Comparison of ENCODE assay signal across 8 mouse cellular contexts in genomic region chr7:70325381-70325780, GRCm38 (mm10). TPM values are rescaled to one million over a fixed set of nuclear protein-coding genes. Genes with fewer than 3 reads are reported as not detected.
DNase-seq lines count a peak whose midpoint lies in the region; ATAC-seq and TF ChIP-seq lines count a peak whose summit lies in the region.

No protein-coding gene starts in this region.

- no peak for ATAC-seq in heart, embryonic 13.5 days (ENCODE audit: extremely low read depth, insufficient number of reproducible peaks, low FRiP score, low TSS enrichment)
- ATAC-seq in heart, postnatal 0 days (ENCODE audit: insufficient read depth, low read depth): no peak
- ATAC-seq in midbrain, embryonic 14.5 days (ENCODE audit: low FRiP score, low TSS enrichment): no peak; the same call in 1 of the 2 replicates

- H3K4me1 ChIP-seq in heart, embryonic 13.5 days: peaks cover 11% of the 10 kb centered on the region; the same call in 1 of the 2 replicates
- H3K4me1 ChIP-seq in heart, postnatal 0 days (ENCODE audit: control insufficient read depth, insufficient read depth): no peaks in the 10 kb centered on the region
- no peaks in the 10 kb centered on the region for H3K4me1 ChIP-seq in midbrain, embryonic 14.5 days (ENCODE audit: control insufficient read depth, insufficient read depth, low read length)

- no peaks in the 10 kb centered on the region for H3K9me3 ChIP-seq in heart, embryonic 13.5 days
- no peaks in the 10 kb centered on the region for H3K9me3 ChIP-seq in heart, postnatal 0 days (replicated peaks; ENCODE audit: control insufficient read depth, low read length)
- H3K9me3 ChIP-seq in midbrain, embryonic 14.5 days (ENCODE audit: control insufficient read depth, low read length): no peaks in the 10 kb centered on the region

- H3K9ac ChIP-seq in heart, embryonic 13.5 days: no peak overlapping the region
- H3K9ac ChIP-seq in heart, postnatal 0 days (replicated peaks; ENCODE audit: low read depth, low read length): no peak overlapping the region
- H3K9ac ChIP-seq in midbrain, embryonic 14.5 days (replicated peaks; ENCODE audit: low read length): peak overlapping the region; percentile 29; the same call in 1 of the 2 replicates

- WGBS in heart, embryonic 13.5 days: 1% methylated on average over 18 of the region's 18 CpGs
- WGBS in heart, postnatal 0 days: 4% methylated on average over 18 of the region's 18 CpGs
- 2% methylated on average over 18 of the region's 18 CpGs for WGBS in midbrain, embryonic 14.5 days

- peak overlapping the region; percentile 53 for H3K4me2 ChIP-seq in heart, embryonic 13.5 days
- peak overlapping the region; percentile 1; the same call in 1 of the 2 replicates for H3K4me2 ChIP-seq in heart, postnatal 0 days (ENCODE audit: low read depth, low read length)
- H3K4me2 ChIP-seq in midbrain, embryonic 14.5 days (ENCODE audit: low read length): peak overlapping the region; percentile 40

- peak overlapping the region; percentile 10; the same call in 1 of the 2 replicates for H3K4me3 ChIP-seq in heart, embryonic 13.5 days
- peak overlapping the region; percentile 4 for H3K4me3 ChIP-seq in heart, postnatal 0 days (ENCODE audit: low read depth, low read length)
- 0 out of 2 replicates have a peak overlapping the region, but pooled peaks have one; percentile 5 for H3K4me3 ChIP-seq in midbrain, embryonic 14.5 days (replicated peaks; ENCODE audit: low read depth, low read length)
- H3K4me3 ChIP-seq in left cerebral cortex, adult 2 months: no peak overlapping the region

- DNase-seq in heart, postnatal 36 days: no peak
- peak; percentile 82 for DNase-seq in ZHBTc4 (ENCODE audit: low read depth, low spot score)
- no peak for DNase-seq in heart, postnatal 0 days (ENCODE audit: low spot score)
- peak; percentile 41 for DNase-seq in midbrain, embryonic 14.5 days
- no peak for DNase-seq in spleen, postnatal 14 days (ENCODE audit: low spot score in 2 of 2)
- no peak for DNase-seq in cerebellum, postnatal 4 days (ENCODE audit: low spot score in 2 of 2)
- DNase-seq in left cerebral cortex, adult 2 months (ENCODE audit: extremely low spot score in 1 of 2, low spot score in 2 of 2): no peak

- no peak for TF ChIP-seq CTCF in heart, postnatal 0 days (IDR thresholded peaks at IDR 0.05; ENCODE audit: low read depth)
- no peak for TF ChIP-seq CTCF in left cerebral cortex, adult 2 months (IDR thresholded peaks at IDR 0.05)

- H3K36me3 ChIP-seq in heart, embryonic 13.5 days: no peaks in the 10 kb centered on the region
- H3K36me3 ChIP-seq in heart, postnatal 0 days (replicated peaks; ENCODE audit: control insufficient read depth, insufficient read depth, low read length): no peaks in the 10 kb centered on the region
- H3K36me3 ChIP-seq in midbrain, embryonic 14.5 days (ENCODE audit: control insufficient read depth, insufficient read depth, low read length): no peaks in the 10 kb centered on the region

- intact Hi-C loops in heart, postnatal 36 days (cut with DNase I): no loop called here
- intact Hi-C loops in left cerebral cortex, adult 2 months (cut with DNase I): loop anchor here (5.0 kb wide), 1 partner anchor 37 kb away; no protein-coding TSS in a partner anchor

- peaks cover 96% of the 10 kb centered on the region for H3K27me3 ChIP-seq in heart, embryonic 13.5 days (replicated peaks)
- peaks cover 93% of the 10 kb centered on the region for H3K27me3 ChIP-seq in heart, postnatal 0 days (ENCODE audit: control insufficient read depth, insufficient read depth, low read length)
- H3K27me3 ChIP-seq in midbrain, embryonic 14.5 days (ENCODE audit: control insufficient read depth, insufficient read depth, low read length): peaks cover 92% of the 10 kb centered on the region

- TF ChIP-seq EP300 in heart, postnatal 0 days (IDR thresholded peaks at IDR 0.05; ENCODE audit: low read depth): no peak

- no peak overlapping the region for H3K27ac ChIP-seq in heart, embryonic 13.5 days (replicated peaks)
- no peak overlapping the region for H3K27ac ChIP-seq in heart, postnatal 0 days (ENCODE audit: low read depth)
- peak overlapping the region; percentile 76 for H3K27ac ChIP-seq in midbrain, embryonic 14.5 days (replicated peaks; ENCODE audit: low read depth, low read length)
- H3K27ac ChIP-seq in left cerebral cortex, adult 2 months: no peak overlapping the region

RNA-seq across cellular contexts. Expression of gene Nr2f2, which starts 41.2 kb away (rescaled TPM):
- polyA plus RNA-seq in heart, embryonic 13.5 days (2015; fragmentation: Nextera tagmentation; extraction: Ambion mirVana): 24.5 and 27.3 TPM in 2 replicates
- 10 to 100 TPM; 18.9 to 23.9 TPM for total RNA-seq in heart, postnatal 36 days (2021)
- 7.5 and 8.3 TPM in 2 replicates for total RNA-seq in heart, postnatal 0 days (2014; rRNA removed; ENCODE audit: low replicate concordance)
- 18.2 and 18.9 TPM in 2 replicates for polyA plus RNA-seq in heart, postnatal 0 days (2015; fragmentation: Nextera tagmentation; extraction: Ambion mirVana)
- 113 and 120 TPM in 2 replicates for polyA plus RNA-seq in midbrain, embryonic 14.5 days (2014; fragmentation: Nextera tagmentation; extraction: Ambion mirVana)
- total RNA-seq in left cerebral cortex, adult 2 months (2021): 10 to 100 TPM; 38.9 to 45.2 TPM

Comparison
In these comparisons a context has a peak if more than half of its experiments do, and no peak if none do; other contexts are left out.
1. H3K4me2 ChIP-seq: peak in every context shown above with its lines; median percentile 53 in heart, embryonic 13.5 days; 40 in midbrain, embryonic 14.5 days; 1 in heart, postnatal 0 days.
2. DNase-seq: peak in ZHBTc4 (single experiment) and midbrain, embryonic 14.5 days (single experiment); none in heart, postnatal 36 days (0 of 2), heart, postnatal 0 days (single experiment), spleen, postnatal 14 days (0 of 2), cerebellum, postnatal 4 days (0 of 2) and left cerebral cortex, adult 2 months (0 of 2).